Mouse (Mus musculus) neural tube, embryonic 15.5 days (tissue): ENCODE data around the gene Apon. TPM values are rescaled to one million over a fixed set of nuclear protein-coding genes. Genes with fewer than 3 reads are reported as not detected.
A peak's percentile ranks its signal among the peaks of the same experiment; 100 is the strongest.

Source experiments
- ATAC-seq: fragments of 200-750 bp; cut with Nextera tagmentation; 2 replicates; pipeline ENCODE4 v1.8.0; 2017; ENCODE audit warnings: mild to moderate bottlenecking, moderate TSS enrichment, moderate library complexity; ENCODE audit not compliant: low FRiP score
- H3K27ac ChIP-seq: fragments of 300-500 bp; sonication (generic); replicated peaks from 2 replicates; pipeline ENCODE4 v1.5.1; 2015; ENCODE audit warnings: mild to moderate bottlenecking, inconsistent platforms
- H3K27me3 ChIP-seq: fragments of 300-500 bp; sonication (generic); replicated peaks from 2 replicates; pipeline ENCODE4 v1.6.1; 2015; ENCODE audit warnings: inconsistent platforms
- H3K36me3 ChIP-seq: fragments of 300-500 bp; sonication (generic); 2 replicates; pipeline ENCODE4 v1.6.1; 2015; ENCODE audit warnings: inconsistent platforms
- H3K4me1 ChIP-seq: fragments of 300-500 bp; sonication (generic); 2 replicates; pipeline ENCODE4 v1.6.1; 2015; ENCODE audit warnings: inconsistent platforms
- H3K4me2 ChIP-seq: fragments of 300-500 bp; sonication (generic); 2 replicates; pipeline ENCODE4 v1.6.1; 2015; ENCODE audit warnings: inconsistent platforms, mild to moderate bottlenecking, moderate library complexity
- H3K4me3 ChIP-seq: fragments of 300-500 bp; sonication (generic); replicated peaks from 2 replicates; pipeline ENCODE4 v1.5.1; 2015; ENCODE audit warnings: mild to moderate bottlenecking, inconsistent platforms
- H3K9ac ChIP-seq: fragments of 300-500 bp; sonication (generic); replicated peaks from 2 replicates; pipeline ENCODE4 v1.6.1; 2015; ENCODE audit warnings: mild to moderate bottlenecking, inconsistent platforms
- H3K9me3 ChIP-seq: fragments of 300-500 bp; sonication (generic); replicated peaks from 2 replicates; pipeline ENCODE4 v1.6.1; 2016; ENCODE audit warnings: inconsistent platforms
- WGBS: fragments of 180-500 bp; shearing (Covaris S2); methylation state at CpG from one replicate; pipeline ENCODE4 v1.1.7; 2015; ENCODE audit warnings: mixed read lengths; 5-methylcytosine and 5-hydroxymethylcytosine counted together
- polyA plus RNA-seq: library from polyadenylated mRNA; unstranded; fragments of >200 nt; fragmentation: Nextera tagmentation; extraction: Ambion mirVana; gene quantifications from 2 replicates; pipeline ENCODE4 v1.2.1, GENCODE M21; 2015

Apon gene
- polyA plus RNA-seq, 1 experiment from 2014 or later, result not detected

DNA sequence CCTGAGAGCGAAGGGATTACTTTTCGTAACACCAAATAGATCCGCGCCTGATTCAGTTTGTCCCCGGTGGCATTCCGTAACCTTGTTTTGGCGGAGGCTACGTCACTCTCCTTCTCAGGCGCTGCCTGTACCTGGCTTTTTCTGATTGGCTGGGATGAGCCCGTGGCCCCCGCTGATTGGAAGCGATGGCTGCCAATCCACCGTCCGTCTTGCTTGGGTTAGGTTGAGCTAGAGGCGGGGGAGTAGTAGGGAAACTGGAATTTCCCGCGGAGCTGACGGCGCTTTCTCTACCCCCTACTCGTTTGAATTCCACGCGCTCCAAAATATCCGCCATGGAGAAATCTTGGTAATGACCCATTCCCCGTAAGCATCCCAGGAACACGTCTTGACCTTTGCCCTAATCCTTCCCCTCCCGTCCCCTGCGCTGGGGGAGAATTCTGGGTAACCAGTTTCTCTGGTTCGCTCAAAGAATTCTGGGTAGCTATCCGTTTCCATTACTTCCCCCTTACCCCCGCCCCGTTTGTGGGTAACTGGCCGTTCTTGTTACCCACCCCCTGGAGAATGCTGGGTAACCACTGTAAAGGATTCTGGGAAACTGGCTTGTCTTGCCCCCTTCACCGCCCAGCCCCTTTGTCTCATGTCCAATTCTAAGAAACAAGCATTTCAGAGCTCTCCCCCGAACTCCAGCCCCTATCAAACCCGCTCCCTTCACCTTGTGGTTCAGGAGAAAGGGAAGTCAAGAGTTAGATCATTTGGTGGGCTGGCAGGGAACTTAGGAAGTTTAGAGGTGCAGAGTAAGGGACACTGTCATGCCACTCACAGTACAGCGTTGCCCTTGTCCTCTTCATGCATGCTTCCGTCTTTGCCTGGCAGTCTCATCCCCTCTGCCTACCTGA, 49.5 kb downstream of the Apon start, which contains the start of gene Pan2:
Gene Pan2 (plus strand): TSS at position 210 of the 896 bp plus-strand sequence.
- Histone ChIP-seq H3K4me2 (peak within 1 kb of the TSS; percentile 86), H3K4me3 (peak within 1 kb of the TSS; percentile 62), H3K9me3 (no peaks in the 10 kb centered on the region), H3K36me3 (peaks cover 6% of the 10 kb centered on the region; the same call in 1 of the 2 replicates), H3K27ac (peak within 1 kb of the TSS; percentile 99), H3K4me1 (peaks cover 20% of the 10 kb centered on the region), H3K9ac (peak within 1 kb of the TSS; percentile 91), H3K27me3 (no peaks in the 10 kb centered on the region)
- 1% methylated on average over 37 of the region's 37 CpGs for WGBS
- ATAC-seq, result peak; percentile 99

Other genes starting within 250 kb of the Apon start
- not detected in 2 replicates for gene Hsd17b6, start 246.5 kb upstream of the Apon start, polyA plus RNA-seq
- 33.7 and 45.5 TPM in 2 replicates for gene Prim1, start 238.9 kb upstream of the Apon start, polyA plus RNA-seq
- gene Naca, start 218.5 kb upstream of the Apon start, polyA plus RNA-seq, result 484 and 547 TPM in 2 replicates
- gene Ptges3, start 195.1 kb upstream of the Apon start, polyA plus RNA-seq, result 394 and 409 TPM in 2 replicates
- 2,338 and 2,396 TPM in 2 replicates for gene Atp5b, start 170.8 kb upstream of the Apon start, polyA plus RNA-seq
- 7.4 and 8.9 TPM in 2 replicates for gene Baz2a, start 162.5 kb upstream of the Apon start, polyA plus RNA-seq
- 6.5 and 12.7 TPM in 2 replicates for gene Rbms2, start 73.8 kb upstream of the Apon start, polyA plus RNA-seq
- 2.4 and 2.8 TPM in 2 replicates for gene Gls2, start 59.6 kb upstream of the Apon start, polyA plus RNA-seq
- gene Spryd4, start 42.3 kb upstream of the Apon start, polyA plus RNA-seq, result 25.5 and 25.9 TPM in 2 replicates
- not detected in 2 replicates for gene Mip, start 28.3 kb upstream of the Apon start, polyA plus RNA-seq
- 20.0 and 25.1 TPM in 2 replicates for gene Timeless, start 22.0 kb upstream of the Apon start, polyA plus RNA-seq
- 0.19 TPM in 1 of 2 replicates, not detected in the other for gene Apof, start 14.6 kb downstream of the Apon start, polyA plus RNA-seq
- gene Stat2, start 16.5 kb downstream of the Apon start, polyA plus RNA-seq, result 18.9 and 24.5 TPM in 2 replicates
- gene Il23a, start 44.7 kb downstream of the Apon start, polyA plus RNA-seq, result 0.32 and 0.37 TPM in 2 replicates
- gene Pan2, start 49.2 kb downstream of the Apon start, polyA plus RNA-seq, result 17.4 and 20.7 TPM in 2 replicates
- 201 and 221 TPM in 2 replicates for gene Cnpy2, start 68.4 kb downstream of the Apon start, polyA plus RNA-seq
- 268 and 273 TPM in 2 replicates for gene Cs, start 83.6 kb downstream of the Apon start, polyA plus RNA-seq
- 34.6 and 40.8 TPM in 2 replicates for gene Coq10a, start 114.9 kb downstream of the Apon start, polyA plus RNA-seq
- 11.2 and 13.1 TPM in 2 replicates for gene Ankrd52, start 123.0 kb downstream of the Apon start, polyA plus RNA-seq
- 0.68 and 4.4 TPM in 2 replicates for gene Slc39a5, start 147.1 kb downstream of the Apon start, polyA plus RNA-seq
- 128 and 133 TPM in 2 replicates for gene Nabp2, start 157.4 kb downstream of the Apon start, polyA plus RNA-seq
- 78.3 and 80.5 TPM in 2 replicates for gene Rnf41, start 157.6 kb downstream of the Apon start, polyA plus RNA-seq
- gene Smarcc2, start 205.2 kb downstream of the Apon start, polyA plus RNA-seq, result 138 and 149 TPM in 2 replicates
- gene Myl6, start 240.0 kb downstream of the Apon start, polyA plus RNA-seq, result 999 and 1,090 TPM in 2 replicates
- gene Myl6b, start 244.6 kb downstream of the Apon start, polyA plus RNA-seq, result 7.0 and 7.7 TPM in 2 replicates